Mouse (Mus musculus): ENCODE measurements around the gene Brca2. TPM values are rescaled to one million over a fixed set of nuclear protein-coding genes. Genes with fewer than 3 reads are reported as not detected.
"Not testable (repeated sequence)": the region's sequence is repeated elsewhere in the genome, so short reads cannot be mapped to it uniquely, and the experiment has no call there.

Gene Brca2
- 2.6 and 3.9 TPM in 2 replicates for polyA plus RNA-seq (2012; rRNA removed)

- no peak for DNase-seq (ENCODE audit: low read depth)
These were observed at the start of gene Brca2 for GRCm38 (mm10) chr5:150521937-150522866. Brca2 (plus strand) TSS chr5:150522630.

- DNase-seq (ENCODE audit: low read depth) = no peak
These were observed 45.1 kb upstream of the Brca2 start for GRCm38 (mm10) chr5:150477364-150477763.

- DNase-seq (ENCODE audit: low read depth) = no peak
These were observed 43.8 kb upstream of the Brca2 start for GRCm38 (mm10) chr5:150478612-150479011.

- no peak for DNase-seq (ENCODE audit: low read depth)
These were observed 37.2 kb upstream of the Brca2 start for GRCm38 (mm10) chr5:150485198-150485597.

GRCm38 (mm10) chr5:150490285-150490684 is 32.1 kb upstream of the Brca2 start:
- DNase-seq (ENCODE audit: low read depth) = no peak

- no peak for DNase-seq (ENCODE audit: low read depth)
These were observed 31.6 kb upstream of the Brca2 start for GRCm38 (mm10) chr5:150490821-150491220.

- not testable (repeated sequence) for DNase-seq (ENCODE audit: low read depth)
These were observed 30.8 kb upstream of the Brca2 start for GRCm38 (mm10) chr5:150491573-150492173.

- DNase-seq (ENCODE audit: low read depth) = no peak
These were observed 26.6 kb upstream of the Brca2 start for GRCm38 (mm10) chr5:150495792-150496191.

- DNase-seq (ENCODE audit: low read depth) = no peak
These were observed 11.8 kb upstream of the Brca2 start for GRCm38 (mm10) chr5:150510451-150511225.

GRCm38 (mm10) chr5:150513264-150513663 is 9.2 kb upstream of the Brca2 start:
- no peak for DNase-seq (ENCODE audit: low read depth)

GRCm38 (mm10) chr5:150514027-150514426 is 8.4 kb upstream of the Brca2 start:
- no peak for DNase-seq (ENCODE audit: low read depth)

- no peak for DNase-seq (ENCODE audit: low read depth)
These were observed 4.4 kb upstream of the Brca2 start, which contains the start of gene Zar1l for GRCm38 (mm10) chr5:150518064-150518463. Zar1l (minus strand) TSS chr5:150518164.

GRCm38 (mm10) chr5:150519551-150519950 is 2.9 kb upstream of the Brca2 start:
- DNase-seq (ENCODE audit: low read depth) = no peak

- no peak for DNase-seq (ENCODE audit: low read depth)
These were observed 421 bp downstream of the Brca2 start for GRCm38 (mm10) chr5:150522867-150523234.

GRCm38 (mm10) chr5:150525239-150525638 is 2.8 kb downstream of the Brca2 start:
- no peak for DNase-seq (ENCODE audit: low read depth)

GRCm38 (mm10) chr5:150541302-150541701 is 18.9 kb downstream of the Brca2 start:
- DNase-seq (ENCODE audit: low read depth) = no peak

GRCm38 (mm10) chr5:150543184-150543583 is 20.8 kb downstream of the Brca2 start:
- DNase-seq (ENCODE audit: low read depth) = no peak

GRCm38 (mm10) chr5:150551637-150552036 is 29.2 kb downstream of the Brca2 start:
- DNase-seq (ENCODE audit: low read depth) = no peak

GRCm38 (mm10) chr5:150559519-150560103 is 37.2 kb downstream of the Brca2 start:
- no peak for DNase-seq (ENCODE audit: low read depth)

- no peak for DNase-seq (ENCODE audit: low read depth)
These were observed 38.4 kb downstream of the Brca2 start for GRCm38 (mm10) chr5:150560851-150561250.

- no peak for DNase-seq (ENCODE audit: low read depth)
These were observed 38.9 kb downstream of the Brca2 start for GRCm38 (mm10) chr5:150561376-150561775.

- no peak for DNase-seq (ENCODE audit: low read depth)
These were observed 39.4 kb downstream of the Brca2 start for GRCm38 (mm10) chr5:150561783-150562182.

Measured in gonadal fat pad, adult 2 months (tissue).